Mouse (Mus musculus) CH12.LX (cell line): Measurements from ENCODE around the gene Ube2i. TPM values are rescaled to one million over a fixed set of nuclear protein-coding genes. Genes with fewer than 3 reads are reported as not detected.

ENCODE experiments used
- DNase-seq: peaks from one replicate; pipeline ENCODE4 v3.0.0-alpha.2; 2013; ENCODE audit errors: extremely low read depth
- H3K27ac ChIP-seq: 2 replicates; pipeline ENCODE4 v1.5.1; 2012; ENCODE audit warnings: low read depth, mild to moderate bottlenecking, control low read depth, moderate library complexity; ENCODE audit not compliant: insufficient read depth
- H3K27me3 ChIP-seq: replicated peaks from 2 replicates; pipeline ENCODE3; 2012; ENCODE audit warnings: inconsistent platforms
- H3K36me3 ChIP-seq, 2 experiments: replicated peaks in 1 of 2; 2 replicates each; pipeline versions ENCODE3 to v1.6.1; 2012; ENCODE audit warnings: inconsistent platforms in 1 of 2, low read length in 1 of 2, mild to moderate bottlenecking in 1 of 2, mixed read lengths in 1 of 2, moderate library complexity in 1 of 2; ENCODE audit not compliant: control insufficient read depth in 1 of 2, insufficient read depth in 1 of 2
- H3K4me1 ChIP-seq, 2 experiments: 2 replicates each; pipeline ENCODE4 v1.6.1; 2012; ENCODE audit warnings: inconsistent platforms in 1 of 2, moderate library complexity in 1 of 2; ENCODE audit not compliant: insufficient read depth in 2 of 2, control insufficient read depth in 1 of 2
- H3K4me2 ChIP-seq: 2 replicates; pipeline ENCODE4 v1.6.1; 2012; ENCODE audit warnings: low read depth, mild to moderate bottlenecking, control low read depth; ENCODE audit not compliant: poor library complexity, insufficient read depth, severe bottlenecking
- H3K4me3 ChIP-seq, 3 experiments: fragments of 150-350 bp in 1 of 3; sonication (generic) in 1 of 3; replicated peaks in 1 of 3; 2 replicates each; pipeline versions ENCODE3 to v1.5.1; 2011 to 2012; ENCODE audit warnings: low read depth in 2 of 3, low read length in 2 of 3, mild to moderate bottlenecking in 2 of 3, moderate library complexity in 2 of 3, control low read depth in 1 of 3, improper control_type of control experiment in 1 of 3, inconsistent platforms in 1 of 3, mixed read lengths in 1 of 3; ENCODE audit not compliant: poor library complexity in 1 of 3
- H3K79me2 ChIP-seq: replicated peaks from 2 replicates; pipeline ENCODE4 v1.6.1; 2012; ENCODE audit warnings: mild to moderate bottlenecking, moderate library complexity; ENCODE audit not compliant: control insufficient read depth, poor library complexity, insufficient read depth, severe bottlenecking; ENCODE audit errors: extremely low read depth
- H3K9ac ChIP-seq: 2 replicates; pipeline ENCODE4 v1.6.1; 2012; ENCODE audit warnings: low read depth, mild to moderate bottlenecking, control low read depth, moderate library complexity; ENCODE audit not compliant: insufficient read depth
- H3K9me3 ChIP-seq: replicated peaks from 2 replicates; pipeline ENCODE3; 2012; ENCODE audit warnings: low read length, inconsistent platforms, mixed read lengths
- CHD1 ChIP-seq: IDR thresholded peaks from 2 replicates; pipeline ENCODE4 v1.6.1; 2012; ENCODE audit warnings: low read depth, low read length, improper control_type of control experiment, inconsistent platforms
- CHD2 ChIP-seq: IDR thresholded peaks from 2 replicates; pipeline ENCODE4 v1.6.1; 2011; ENCODE audit warnings: low read length, improper control_type of control experiment
- CTCF ChIP-seq, 2 experiments: IDR thresholded peaks in 1 of 2; conservative IDR thresholded peaks in 1 of 2; 2 replicates each; pipeline ENCODE4 v1.5.1; 2011 to 2012; ENCODE audit warnings: low read depth in 2 of 2, low read length in 2 of 2, improper control_type of control experiment in 1 of 2, inconsistent platforms in 1 of 2, mild to moderate bottlenecking in 1 of 2, moderate library complexity in 1 of 2
- E2F4 ChIP-seq: IDR thresholded peaks from 2 replicates; pipeline ENCODE4 v1.6.1; 2011; ENCODE audit warnings: low read depth, low read length, improper control_type of control experiment; ENCODE audit not compliant: insufficient replicate concordance
- EP300 ChIP-seq: IDR thresholded peaks from 2 replicates; pipeline ENCODE4 v1.6.1; 2011; ENCODE audit warnings: low read length, improper control_type of control experiment
- ETS1 ChIP-seq: conservative IDR thresholded peaks from 2 replicates; pipeline ENCODE4 v1.6.1; 2012; ENCODE audit warnings: low read depth, mild to moderate bottlenecking, inconsistent platforms, low read length, improper control_type of control experiment, moderate library complexity
- HCFC1 ChIP-seq: IDR thresholded peaks from 2 replicates; pipeline ENCODE4 v1.6.1; 2012; ENCODE audit warnings: low read depth, mild to moderate bottlenecking, inconsistent platforms, low read length, improper control_type of control experiment
- IRF4 ChIP-seq: IDR thresholded peaks from 2 replicates; pipeline ENCODE4 v1.6.1; 2014; ENCODE audit warnings: low read depth, mild to moderate bottlenecking, inconsistent platforms, low read length, improper control_type of control experiment
- JUN ChIP-seq: IDR thresholded peaks from 2 replicates; pipeline ENCODE4 v1.6.1; 2011; ENCODE audit warnings: low read depth, mild to moderate bottlenecking, low read length, improper control_type of control experiment, moderate library complexity; ENCODE audit not compliant: insufficient read depth
- JUND ChIP-seq: conservative IDR thresholded peaks from 2 replicates; pipeline ENCODE4 v1.6.1; 2011; ENCODE audit warnings: low read depth, low read length, improper control_type of control experiment
- KAT2A ChIP-seq: IDR thresholded peaks from 2 replicates; pipeline ENCODE4 v1.6.1; 2012; ENCODE audit warnings: low read length, improper control_type of control experiment, inconsistent platforms; ENCODE audit not compliant: insufficient replicate concordance
- MAFK ChIP-seq: IDR thresholded peaks from 2 replicates; pipeline ENCODE4 v1.6.1; 2011; ENCODE audit warnings: low read length, improper control_type of control experiment; ENCODE audit not compliant: insufficient replicate concordance
- MAZ ChIP-seq: IDR thresholded peaks from 2 replicates; pipeline ENCODE4 v1.6.1; 2012; ENCODE audit warnings: low read depth, mild to moderate bottlenecking, inconsistent platforms, low read length, improper control_type of control experiment, moderate library complexity
- MEF2A ChIP-seq: IDR thresholded peaks from 2 replicates; pipeline ENCODE4 v1.6.1; 2014; ENCODE audit warnings: low read depth, mild to moderate bottlenecking, inconsistent platforms, low read length, improper control_type of control experiment, borderline replicate concordance
- MXI1 ChIP-seq: IDR thresholded peaks from 2 replicates; pipeline ENCODE4 v1.6.1; 2011; ENCODE audit warnings: mild to moderate bottlenecking, low read depth, low read length, improper control_type of control experiment
- MYC ChIP-seq: IDR thresholded peaks from 2 replicates; pipeline ENCODE4 v1.6.1; 2011; ENCODE audit warnings: low read depth, mild to moderate bottlenecking, improper control_type of control experiment, low read length
- NRF1 ChIP-seq: IDR thresholded peaks from 2 replicates; pipeline ENCODE4 v1.6.1; 2014; ENCODE audit warnings: low read depth, mild to moderate bottlenecking, inconsistent platforms, low read length, improper control_type of control experiment, moderate library complexity
- PAX5 ChIP-seq: IDR thresholded peaks from 2 replicates; pipeline ENCODE4 v1.6.1; 2012; ENCODE audit warnings: low read length, inconsistent platforms, mixed read lengths
- POLR2A ChIP-seq: IDR thresholded peaks from 2 replicates; pipeline ENCODE4 v1.6.1; 2011; ENCODE audit warnings: low read depth, mild to moderate bottlenecking, improper control_type of control experiment, low read length
- POLR2AphosphoS2 ChIP-seq: IDR thresholded peaks from 2 replicates; pipeline ENCODE4 v1.6.1; 2011; ENCODE audit warnings: low read depth, low read length, improper control_type of control experiment
- RAD21 ChIP-seq: IDR thresholded peaks from 2 replicates; pipeline ENCODE4 v1.6.1; 2011; ENCODE audit warnings: low read depth, mild to moderate bottlenecking, low read length, improper control_type of control experiment, moderate library complexity
- RCOR1 ChIP-seq: conservative IDR thresholded peaks from 2 replicates; pipeline ENCODE4 v1.6.1; 2012; ENCODE audit warnings: low read depth, mild to moderate bottlenecking, inconsistent platforms, low read length, improper control_type of control experiment
- SIN3A ChIP-seq: IDR thresholded peaks from 2 replicates; pipeline ENCODE4 v1.6.1; 2012; ENCODE audit warnings: low read length, improper control_type of control experiment, inconsistent platforms
- SMC3 ChIP-seq: IDR thresholded peaks from 2 replicates; pipeline ENCODE4 v1.6.1; 2011; ENCODE audit warnings: low read depth, low read length, improper control_type of control experiment
- TBP ChIP-seq: conservative IDR thresholded peaks from 2 replicates; pipeline ENCODE4 v1.6.1; 2011; ENCODE audit warnings: low read depth, low read length, improper control_type of control experiment
- TCF12 ChIP-seq: IDR thresholded peaks from 2 replicates; pipeline ENCODE4 v1.6.1; 2014; ENCODE audit warnings: low read depth, mild to moderate bottlenecking, inconsistent platforms, low read length, improper control_type of control experiment
- UBTF ChIP-seq: IDR thresholded peaks from 2 replicates; pipeline ENCODE4 v1.6.1; 2012; ENCODE audit warnings: low read depth, mild to moderate bottlenecking, inconsistent platforms, low read length, improper control_type of control experiment, moderate library complexity
- USF1 ChIP-seq: IDR thresholded peaks from 2 replicates; pipeline ENCODE4 v1.6.1; 2014; ENCODE audit warnings: low read depth, mild to moderate bottlenecking, inconsistent platforms, low read length, improper control_type of control experiment
- ZC3H11A ChIP-seq: IDR thresholded peaks from 2 replicates; pipeline ENCODE4 v1.6.1; 2012; ENCODE audit warnings: low read depth, mild to moderate bottlenecking, inconsistent platforms, low read length, improper control_type of control experiment
- ZKSCAN1 ChIP-seq: IDR thresholded peaks from 2 replicates; pipeline ENCODE4 v1.6.1; 2012; ENCODE audit warnings: low read depth, inconsistent platforms, low read length, improper control_type of control experiment, borderline replicate concordance
- ZMIZ1 ChIP-seq: IDR thresholded peaks from 2 replicates; pipeline ENCODE4 v1.6.1; 2012; ENCODE audit warnings: low read depth, mild to moderate bottlenecking, inconsistent platforms, low read length, improper control_type of control experiment
- ZNF384 ChIP-seq: IDR thresholded peaks from 2 replicates; pipeline ENCODE4 v1.6.1; 2012; ENCODE audit warnings: low read depth, low read length, improper control_type of control experiment, inconsistent platforms
- dilution Hi-C: fragments of 300-500 bp; cut with MboI; formaldehyde crosslinking; loops from 2 replicates; pipeline ENCODE4 v1.14.3; 2020; ENCODE audit warnings: low sequenced_read_pairs; ENCODE audit not compliant: extremely low pct_unique_long_range_greater_than_20kb, extremely low pct_ligation_motif_present
- in situ Hi-C: fragments of 300-500 bp; cut with MboI; formaldehyde crosslinking; loops from 3 replicates; pipeline ENCODE4 v1.14.3; 2019; ENCODE audit warnings: low sequenced_read_pairs, low pct_ligation_motif_present, low pct_unique_long_range_greater_than_20kb, mixed read lengths
- polyA plus RNA-seq: library from polyadenylated mRNA; unstranded; fragments of >175 nt; gene quantifications from 2 replicates; pipeline ENCODE4 v1.2.1, GENCODE M21; 2012; ENCODE audit warnings: low read depth; ENCODE audit not compliant: insufficient read length
- total RNA-seq, 2 experiments: library from RNA; depleted of rRNA; stranded (reverse); fragments of 300-350 nt in 1 of 2; fragments of >200 nt in 1 of 2; gene quantifications; 2 replicates each; pipeline ENCODE4 v1.2.3; 2012 to 2014

Gene Ube2i
- total and polyA plus RNA-seq, 3 experiments = 356 to 731 (median 578) TPM

GRCm38 (mm10) chr17:25288842-25289241, 14.4 kb upstream of the Ube2i start:
- Histone ChIP-seq H3K9me3 (peaks cover 3% of the 10 kb centered on the region), H3K36me3 (no peaks in the 10 kb centered on the region), H3K27me3 (peaks cover 38% of the 10 kb centered on the region), H3K27ac (no peak overlapping the region), H3K4me3 (no peak overlapping the region), H3K4me1 (no peaks in the 10 kb centered on the region), H3K79me2 (no peaks in the 10 kb centered on the region), H3K9ac (no peak overlapping the region), H3K4me2 (no peak overlapping the region)
- TF ChIP-seq CHD1 (no peak), HCFC1 (no peak), RAD21 (peak; percentile 55), TCF12 (no peak), CTCF (conservative IDR thresholded peaks at IDR 0.05 in 1 of 2, IDR thresholded peaks at IDR 0.05 in 1 of 2; ENCODE audit: low read depth in 2 of 2, low read length in 2 of 2) (peak; percentile 67 to 81), ZKSCAN1 (no peak), MYC (no peak), POLR2A (no peak), JUND (no peak), ZNF384 (no peak), NRF1 (no peak), E2F4 (no peak), SMC3 (peak; percentile 72), EP300 (no peak), SIN3A (no peak), TBP (no peak), USF1 (no peak), MAZ (no peak), POLR2AphosphoS2 (no peak), ZMIZ1 (no peak), PAX5 (no peak)
- peak; percentile 47 for DNase-seq
- in situ Hi-C loops = no loop called here
- dilution Hi-C loops = no loop called here

GRCm38 (mm10) chr17:25285033-25285432, 10.6 kb upstream of the Ube2i start:
- in situ Hi-C loops (no loop called here), dilution Hi-C loops (no loop called here)
- no peak overlapping the region for H3K4me2 ChIP-seq
- peaks cover 7% of the 10 kb centered on the region for H3K27me3 ChIP-seq
- no peak overlapping the region for H3K4me3 ChIP-seq
- H3K79me2 ChIP-seq = no peaks in the 10 kb centered on the region
- peak; percentile 81 for DNase-seq
- peaks cover 3% of the 10 kb centered on the region for H3K9me3 ChIP-seq
- no peak overlapping the region for H3K27ac ChIP-seq
- H3K36me3 ChIP-seq = no peaks in the 10 kb centered on the region
- no peaks in the 10 kb centered on the region for H3K4me1 ChIP-seq
- no peak overlapping the region for H3K9ac ChIP-seq
- TF ChIP-seq SIN3A = no peak
- TF ChIP-seq ETS1 = no peak
- no peak for TF ChIP-seq MAFK
- TF ChIP-seq E2F4 = no peak
- TF ChIP-seq RCOR1 = no peak
- no peak for TF ChIP-seq PAX5
- 0 out of 2 replicates have a peak, but pooled peaks have one; percentile 37 for TF ChIP-seq MAZ
- TF ChIP-seq ZNF384 = no peak
- no peak for TF ChIP-seq POLR2A
- no peak for TF ChIP-seq TBP
- TF ChIP-seq MEF2A = no peak
- TF ChIP-seq NRF1 = peak; percentile 13; the same call in 1 of the 2 replicates
- TF ChIP-seq ZC3H11A = 0 out of 2 replicates have a peak, but pooled peaks have one; percentile 12
- TF ChIP-seq SMC3 = peak; percentile 84
- no peak for TF ChIP-seq KAT2A
- TF ChIP-seq JUND = no peak
- TF ChIP-seq POLR2AphosphoS2 = no peak
- no peak for TF ChIP-seq UBTF
- TF ChIP-seq IRF4 = no peak
- TF ChIP-seq MYC = no peak
- TF ChIP-seq MXI1 = no peak
- TF ChIP-seq ZMIZ1 = no peak
- TF ChIP-seq CHD2 = no peak
- TF ChIP-seq JUN = no peak
